Mouse (Mus musculus) ES-Bruce4 (cell line): ENCODE results near the gene Stk32b.

Experiments used
- CTCF ChIP-seq: IDR thresholded peaks from one replicate; pipeline ENCODE4 v1.8.1; 2011; ENCODE audit warnings: low read depth, low read length
- POLR2A ChIP-seq: IDR thresholded peaks from one replicate; pipeline ENCODE4 v1.8.1; 2011; ENCODE audit warnings: low read length; ENCODE audit not compliant: insufficient read depth

DNA sequence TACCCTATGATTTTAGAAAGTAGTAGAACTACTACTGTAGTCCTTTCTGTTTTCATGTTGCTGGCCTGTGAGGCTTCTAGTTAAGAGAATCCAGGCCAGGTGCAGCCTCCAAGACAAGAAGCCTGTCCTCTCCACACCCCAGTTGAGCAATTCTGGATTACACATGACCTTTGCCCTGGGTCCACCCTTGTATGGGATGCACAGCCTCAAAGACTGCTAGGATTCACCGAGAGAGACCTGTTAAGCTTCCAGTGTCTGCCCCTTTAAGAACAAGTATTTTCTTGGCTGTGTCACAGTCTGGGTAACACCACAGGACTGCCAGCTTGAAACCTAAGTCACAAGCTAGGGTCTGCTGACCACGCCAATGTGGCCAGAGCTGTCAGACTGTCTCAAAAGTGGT, 258.7 kb downstream of the Stk32b start:
- TF ChIP-seq POLR2A (no peak), CTCF (no peak)
